Mouse (Mus musculus) midbrain, embryonic 12.5 days (tissue): Measurements from ENCODE around the gene Spata25. TPM values are rescaled to one million over a fixed set of nuclear protein-coding genes. Genes with fewer than 3 reads are reported as not detected.
A peak's percentile ranks its signal among the peaks of the same experiment; 100 is the strongest.
"Not testable (repeated sequence)": the region's sequence is repeated elsewhere in the genome, so short reads cannot be mapped to it uniquely, and the experiment has no call there.

Experiments
- ATAC-seq: fragments of 200-750 bp; cut with Nextera tagmentation; 2 replicates; pipeline ENCODE4 v1.8.0; 2017; ENCODE audit warnings: low read depth, moderate TSS enrichment, moderate library complexity; ENCODE audit not compliant: low FRiP score
- H3K27ac ChIP-seq: fragments of 300-500 bp; sonication (generic); replicated peaks from 2 replicates; pipeline ENCODE4 v1.5.1; 2016; ENCODE audit warnings: mild to moderate bottlenecking
- H3K27me3 ChIP-seq: fragments of 300-500 bp; sonication (generic); 2 replicates; pipeline ENCODE4 v1.6.1; 2016; ENCODE audit warnings: mild to moderate bottlenecking
- H3K36me3 ChIP-seq: fragments of 300-500 bp; sonication (generic); 2 replicates; pipeline ENCODE4 v1.6.1; 2016
- H3K4me1 ChIP-seq: fragments of 300-500 bp; sonication (generic); 2 replicates; pipeline ENCODE4 v1.6.1; 2016
- H3K4me2 ChIP-seq: fragments of 300-500 bp; sonication (generic); replicated peaks from 2 replicates; pipeline ENCODE4 v1.6.1; 2016; ENCODE audit warnings: mild to moderate bottlenecking, moderate library complexity
- H3K4me3 ChIP-seq: fragments of 300-500 bp; sonication (generic); 2 replicates; pipeline ENCODE4 v1.5.1; 2016; ENCODE audit warnings: mild to moderate bottlenecking
- H3K9ac ChIP-seq: fragments of 300-500 bp; sonication (generic); replicated peaks from 2 replicates; pipeline ENCODE4 v1.6.1; 2016; ENCODE audit warnings: mild to moderate bottlenecking, moderate library complexity
- H3K9me3 ChIP-seq: fragments of 300-500 bp; sonication (generic); 2 replicates; pipeline ENCODE4 v1.6.1; 2016; ENCODE audit warnings: mild to moderate bottlenecking
- WGBS: fragments of 180-500 bp; shearing (Covaris S2); methylation state at CpG from one replicate; pipeline ENCODE4 v1.1.7; 2016; 5-methylcytosine and 5-hydroxymethylcytosine counted together
- polyA plus RNA-seq: library from polyadenylated mRNA; unstranded; fragments of >200 nt; fragmentation: Nextera tagmentation; extraction: Ambion mirVana; gene quantifications from 2 replicates; pipeline ENCODE4 v1.2.1, GENCODE M21; 2016

Spata25 gene
- 0.24 TPM in 1 of 2 replicates, not detected in the other for polyA plus RNA-seq

DNA sequence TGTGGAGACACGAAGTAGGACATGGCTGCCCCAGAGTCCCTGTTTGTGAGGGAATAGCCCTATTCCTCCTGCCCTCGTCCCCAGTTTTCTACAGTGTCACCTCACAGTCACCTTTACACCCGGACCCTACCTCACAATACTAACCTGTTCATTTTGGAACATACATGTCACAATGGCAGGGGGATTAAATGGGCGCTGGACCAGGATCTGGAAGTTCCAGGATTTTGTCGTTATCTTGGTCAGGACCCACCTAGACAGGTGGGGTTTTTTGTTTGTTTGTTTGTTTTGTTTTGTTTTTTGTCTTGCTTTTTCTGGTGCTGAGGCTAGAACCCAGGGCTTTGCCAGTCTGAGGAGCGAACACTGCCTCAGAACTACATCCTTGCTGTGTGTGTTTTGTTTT is at the start of gene Spata25:
Gene Spata25, minus strand, starts transcription at position 101 of the 400 bp plus-strand sequence.
- Histone ChIP-seq H3K27me3 (no peaks in the 10 kb centered on the region), H3K4me2 (no peak within 1 kb of the TSS), H3K36me3 (peaks cover 37% of the 10 kb centered on the region), H3K9ac (no peak within 1 kb of the TSS), H3K4me1 (peaks cover 14% of the 10 kb centered on the region), H3K4me3 (no peak within 1 kb of the TSS), H3K9me3 (no peaks in the 10 kb centered on the region), H3K27ac (no peak within 1 kb of the TSS)
- ATAC-seq = no peak
- WGBS = 86% methylated on average over 6 of the region's 6 CpGs

DNA sequence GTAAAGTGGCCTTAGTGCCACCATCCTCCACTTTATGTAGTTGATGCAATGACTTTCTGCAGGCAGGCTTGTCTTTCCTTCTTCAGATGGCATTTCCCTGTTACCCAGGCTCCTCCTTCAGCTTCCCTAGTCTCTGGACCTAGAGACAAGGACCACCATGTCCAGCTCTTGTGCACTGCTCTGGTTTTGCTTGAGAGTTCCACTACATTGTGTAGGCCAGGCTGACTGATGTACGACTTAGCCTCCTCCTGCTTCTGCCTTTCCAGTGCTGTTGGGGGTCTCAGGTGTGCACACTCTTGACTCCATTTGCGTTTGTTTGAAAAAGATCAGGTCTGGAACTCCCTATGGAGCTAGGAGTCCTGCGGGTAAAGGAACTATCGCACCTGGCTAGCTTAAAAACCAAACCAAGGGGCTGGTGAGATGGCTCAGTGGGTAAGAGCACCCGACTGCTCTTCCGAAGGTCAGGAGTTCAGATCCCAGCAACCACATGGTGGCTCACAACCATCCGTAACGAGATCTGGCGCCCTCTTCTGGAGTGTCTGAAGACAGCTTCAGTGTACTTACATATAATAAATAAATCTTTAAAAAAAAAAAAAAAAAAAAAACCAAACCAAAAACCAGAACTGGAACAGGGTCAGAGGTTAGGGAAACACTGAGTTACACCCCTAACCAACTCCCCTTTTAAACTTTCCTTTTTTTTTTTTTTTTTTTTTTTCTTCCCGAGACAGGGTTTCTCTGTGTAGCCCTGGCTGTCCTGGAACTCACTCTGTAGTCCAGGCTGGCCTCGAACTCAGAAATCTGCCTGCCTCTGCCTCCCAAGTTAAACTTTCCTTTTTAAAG is 49.3 kb upstream of the Spata25 start:
- H3K36me3 ChIP-seq, H3K27me3 ChIP-seq, ATAC-seq, H3K9ac ChIP-seq, H3K9me3 ChIP-seq: not testable (repeated sequence)
- peak overlapping the region; percentile 96 for H3K4me2 ChIP-seq
- peak overlapping the region; percentile 99; the same call in 1 of the 2 replicates for H3K27ac ChIP-seq
- peaks cover 29% of the 10 kb centered on the region for H3K4me1 ChIP-seq
- WGBS = 73% methylated on average over 11 of the region's 11 CpGs
- peak overlapping the region; percentile 73 for H3K4me3 ChIP-seq

DNA sequence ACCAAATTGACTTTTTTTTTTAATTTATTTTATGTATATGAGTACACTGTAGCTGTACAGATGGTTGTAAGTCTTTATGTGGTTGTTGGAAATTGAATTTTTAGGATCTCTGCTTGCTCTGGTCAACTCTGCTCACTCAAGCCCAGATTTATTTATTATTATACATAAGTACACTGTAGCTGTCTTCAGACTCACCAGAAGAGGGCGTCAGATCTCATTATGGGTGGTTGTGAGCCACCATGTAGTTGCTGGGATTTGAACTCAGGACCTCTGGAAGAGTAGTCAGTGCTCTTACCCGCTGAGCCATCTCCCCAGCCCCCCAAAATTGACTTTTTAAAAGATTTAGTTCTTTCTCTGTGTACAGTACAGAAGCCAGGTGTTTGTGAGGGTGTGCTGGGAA is 47.3 kb upstream of the Spata25 start:
- H3K4me3 ChIP-seq, H3K27me3 ChIP-seq, H3K9me3 ChIP-seq, H3K4me2 ChIP-seq, ATAC-seq, H3K27ac ChIP-seq, H3K36me3 ChIP-seq, H3K9ac ChIP-seq: not testable (repeated sequence)
- H3K4me1 ChIP-seq = peaks cover 21% of the 10 kb centered on the region
- WGBS = 54% methylated on average over 2 of the region's 2 CpGs

DNA sequence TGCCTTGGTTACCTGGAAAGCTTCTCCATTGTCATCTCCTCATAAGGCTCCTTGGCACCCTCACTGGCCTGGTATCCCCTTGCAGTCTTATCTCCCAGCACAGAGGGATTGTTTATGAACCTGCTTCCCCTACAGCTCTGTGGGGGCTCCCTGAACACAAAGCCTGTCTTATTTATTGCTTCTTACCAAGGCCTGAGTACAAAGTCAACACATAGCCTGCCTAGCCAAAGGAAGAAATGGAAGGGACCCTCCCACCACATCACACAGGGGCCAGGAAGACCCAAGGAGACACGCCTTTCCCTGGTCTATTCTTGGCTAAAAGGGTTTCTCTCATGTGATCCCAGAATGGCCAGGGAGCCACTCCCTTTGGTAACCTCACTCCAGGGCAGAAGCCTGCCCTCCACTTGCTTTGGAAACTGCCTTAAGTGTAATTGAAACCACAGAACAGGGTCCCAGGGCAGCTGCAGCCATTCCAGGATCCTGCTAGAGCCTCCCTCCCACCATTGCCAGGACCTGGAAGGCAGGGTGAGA is 46.0 kb upstream of the Spata25 start:
- H3K9ac ChIP-seq = no peak overlapping the region
- WGBS = 42% methylated on average over 1 of the region's 1 CpGs
- H3K36me3 ChIP-seq = no peaks in the 10 kb centered on the region
- H3K4me2 ChIP-seq = no peak overlapping the region
- no peaks in the 10 kb centered on the region for H3K9me3 ChIP-seq
- H3K27me3 ChIP-seq = no peaks in the 10 kb centered on the region
- no peak overlapping the region for H3K4me3 ChIP-seq
- H3K27ac ChIP-seq = peak overlapping the region; percentile 25; the same call in 1 of the 2 replicates
- ATAC-seq = no peak
- H3K4me1 ChIP-seq = peaks cover 15% of the 10 kb centered on the region

DNA sequence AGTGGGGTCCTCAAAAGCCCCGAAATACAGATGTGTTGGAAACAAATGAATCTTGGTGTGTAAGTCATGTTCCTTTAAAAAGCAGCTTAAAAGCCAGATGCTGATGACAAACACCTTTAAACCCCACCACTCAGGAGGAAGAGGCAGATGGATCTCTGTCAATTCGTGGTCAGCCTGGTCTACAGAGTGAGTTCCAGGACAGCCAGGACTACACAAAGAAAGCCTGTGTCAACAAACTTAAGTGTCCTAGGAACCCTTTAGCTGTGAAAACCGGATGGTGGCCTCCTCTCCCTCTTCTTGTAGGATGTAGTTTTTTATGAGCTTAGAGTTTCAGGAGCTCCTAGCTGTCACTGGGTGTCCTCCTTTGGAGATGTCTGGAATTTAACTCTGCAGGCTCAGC is 45.3 kb upstream of the Spata25 start:
- Histone ChIP-seq H3K4me3 (no peak overlapping the region), H3K27me3 (no peaks in the 10 kb centered on the region), H3K4me1 (peaks cover 12% of the 10 kb centered on the region), H3K9me3 (no peaks in the 10 kb centered on the region), H3K36me3 (no peaks in the 10 kb centered on the region), H3K27ac (no peak overlapping the region), H3K4me2 (no peak overlapping the region), H3K9ac (no peak overlapping the region)
- 72% methylated on average over 3 of the region's 3 CpGs for WGBS
- ATAC-seq = no peak

DNA sequence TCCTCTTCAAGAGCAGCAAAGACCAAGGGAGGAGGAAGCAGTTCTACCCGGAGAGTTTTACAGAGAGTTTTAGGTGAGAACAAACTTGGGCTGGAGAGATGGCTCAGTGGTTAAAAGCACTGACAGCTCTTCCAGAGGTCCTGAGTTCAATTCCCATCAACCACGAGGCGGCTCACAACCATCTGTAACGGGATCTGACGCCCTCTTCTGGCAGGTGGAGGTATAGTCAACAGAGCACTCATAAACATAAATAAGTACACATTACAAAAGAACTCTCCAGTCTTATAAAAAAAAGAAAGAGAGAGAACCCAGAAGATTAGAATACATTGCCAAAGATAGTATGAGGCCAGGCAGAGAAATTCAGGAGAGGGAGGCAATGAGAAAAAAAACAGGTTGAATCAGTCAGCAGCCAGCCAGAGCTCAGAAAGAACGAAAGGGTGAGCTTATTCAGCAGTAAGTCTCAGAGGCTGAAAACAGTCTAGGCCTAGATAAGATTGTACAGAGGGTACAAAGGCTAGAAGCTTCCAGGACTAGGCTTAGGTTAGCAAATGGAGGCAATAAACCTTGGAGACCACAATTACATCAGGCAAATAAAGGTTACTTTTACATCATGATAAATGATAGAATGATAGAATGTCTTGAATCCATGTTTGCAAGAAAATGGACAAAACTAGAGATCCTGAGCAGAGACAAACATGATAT is 43.4 kb upstream of the Spata25 start:
- Histone ChIP-seq H3K4me3 (no peak overlapping the region), H3K4me2 (no peak overlapping the region), H3K9me3 (0 out of 2 replicates have a peak, but pooled peaks cover 4% of the 10 kb centered on the region), H3K27ac (no peak overlapping the region), H3K27me3 (no peaks in the 10 kb centered on the region), H3K4me1 (no peaks in the 10 kb centered on the region), H3K9ac (no peak overlapping the region), H3K36me3 (no peaks in the 10 kb centered on the region)
- ATAC-seq = no peak
- WGBS = 62% methylated on average over 6 of the region's 6 CpGs

DNA sequence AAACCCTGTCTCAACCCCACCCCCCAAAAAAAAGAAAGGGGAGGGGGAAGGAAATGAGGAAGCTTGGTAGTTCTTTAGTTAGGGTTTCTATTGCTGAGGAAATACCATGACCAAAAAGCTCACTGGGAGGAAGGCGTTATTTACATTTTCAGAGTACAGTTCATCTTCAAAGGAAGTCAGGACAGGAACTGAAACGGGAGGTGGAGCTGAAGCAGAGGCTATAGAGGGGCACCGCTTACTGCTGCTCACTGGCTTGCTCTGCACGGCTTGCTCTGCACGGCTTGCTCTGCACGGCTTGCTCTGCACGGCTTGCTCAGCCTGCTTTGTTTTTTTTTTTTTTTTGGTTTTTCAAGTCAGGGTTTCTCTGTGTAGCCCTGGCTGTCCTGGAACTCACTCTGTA is 40.2 kb upstream of the Spata25 start:
- WGBS = 82% methylated on average over 7 of the region's 7 CpGs
- Histone ChIP-seq H3K9me3 (0 out of 2 replicates have a peak, but pooled peaks cover 4% of the 10 kb centered on the region), H3K4me1 (no peaks in the 10 kb centered on the region), H3K36me3 (no peaks in the 10 kb centered on the region), H3K4me2 (no peak overlapping the region), H3K27me3 (no peaks in the 10 kb centered on the region), H3K27ac (no peak overlapping the region), H3K9ac (no peak overlapping the region), H3K4me3 (no peak overlapping the region)
- ATAC-seq = no peak

DNA sequence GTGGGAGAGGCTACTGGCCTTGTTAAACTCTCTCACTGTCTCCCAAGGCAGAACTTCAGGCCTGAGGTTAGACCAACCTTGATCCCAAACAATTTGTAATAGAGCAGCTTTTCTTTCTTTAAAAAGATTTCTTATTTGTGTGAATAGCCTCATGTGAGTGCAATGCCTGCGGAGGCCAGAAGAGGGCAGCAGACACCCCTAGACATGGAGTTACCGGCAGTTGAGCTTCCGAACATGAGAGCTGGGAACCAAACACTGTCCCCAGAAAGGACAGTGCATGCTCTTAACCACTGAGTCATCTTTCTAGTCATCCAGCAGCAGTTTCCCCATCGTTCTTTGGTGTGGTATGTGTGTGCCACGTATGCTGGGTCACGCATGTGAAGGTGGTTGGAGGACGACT is 39.2 kb upstream of the Spata25 start:
- Histone ChIP-seq H3K4me3 (no peak overlapping the region), H3K9me3 (0 out of 2 replicates have a peak, but pooled peaks cover 4% of the 10 kb centered on the region), H3K27ac (no peak overlapping the region), H3K4me2 (no peak overlapping the region), H3K36me3 (no peaks in the 10 kb centered on the region), H3K27me3 (no peaks in the 10 kb centered on the region), H3K9ac (no peak overlapping the region), H3K4me1 (no peaks in the 10 kb centered on the region)
- WGBS = 92% methylated on average over 7 of the region's 7 CpGs
- ATAC-seq = no peak

DNA sequence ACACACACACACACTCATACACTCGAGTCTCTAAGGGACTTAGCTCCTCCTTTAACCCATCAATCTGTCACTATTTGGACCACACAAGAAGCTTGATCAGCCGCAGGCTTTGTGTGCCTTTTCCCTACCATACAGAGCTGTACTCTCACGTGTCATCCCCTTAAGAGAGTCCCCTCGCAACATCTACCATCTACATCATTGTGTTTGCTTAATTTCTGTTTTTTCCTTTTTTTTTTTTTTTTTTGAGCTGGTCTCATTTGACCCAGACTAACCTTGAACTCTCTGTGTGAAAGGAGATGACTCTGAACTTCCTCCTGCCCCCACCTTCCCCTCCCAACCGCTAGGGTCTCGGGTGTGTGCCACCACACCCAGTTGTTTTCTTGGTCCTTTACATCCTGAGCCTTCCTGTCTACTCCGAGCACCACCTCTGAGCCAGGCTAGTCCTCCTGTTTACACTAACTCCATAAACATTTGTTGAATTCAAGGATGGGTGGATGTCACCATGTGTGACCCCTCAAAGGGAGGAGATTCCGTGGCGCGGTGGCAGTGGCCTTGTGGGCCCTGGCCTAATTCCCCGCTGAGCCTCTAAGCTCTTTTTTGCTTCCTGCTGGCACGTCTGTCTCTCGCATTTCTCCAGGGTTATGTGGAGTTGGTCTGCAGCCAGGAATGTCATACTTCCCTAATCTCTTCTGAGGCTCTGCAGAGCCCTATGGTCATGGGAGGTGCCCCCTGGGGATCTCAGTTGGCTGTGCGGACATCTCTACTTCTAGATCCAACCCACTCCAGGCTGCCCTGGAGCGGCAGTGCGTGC is 38.6 kb upstream of the Spata25 start:
- H3K36me3 ChIP-seq = no peaks in the 10 kb centered on the region
- no peak overlapping the region for H3K27ac ChIP-seq
- no peak overlapping the region for H3K4me2 ChIP-seq
- ATAC-seq = no peak
- no peak overlapping the region for H3K9ac ChIP-seq
- no peaks in the 10 kb centered on the region; the same call in 1 of the 2 replicates for H3K4me1 ChIP-seq
- no peak overlapping the region for H3K4me3 ChIP-seq
- WGBS = 71% methylated on average over 16 of the region's 16 CpGs
- 0 out of 2 replicates have a peak, but pooled peaks cover 4% of the 10 kb centered on the region for H3K9me3 ChIP-seq
- H3K27me3 ChIP-seq = no peaks in the 10 kb centered on the region

DNA sequence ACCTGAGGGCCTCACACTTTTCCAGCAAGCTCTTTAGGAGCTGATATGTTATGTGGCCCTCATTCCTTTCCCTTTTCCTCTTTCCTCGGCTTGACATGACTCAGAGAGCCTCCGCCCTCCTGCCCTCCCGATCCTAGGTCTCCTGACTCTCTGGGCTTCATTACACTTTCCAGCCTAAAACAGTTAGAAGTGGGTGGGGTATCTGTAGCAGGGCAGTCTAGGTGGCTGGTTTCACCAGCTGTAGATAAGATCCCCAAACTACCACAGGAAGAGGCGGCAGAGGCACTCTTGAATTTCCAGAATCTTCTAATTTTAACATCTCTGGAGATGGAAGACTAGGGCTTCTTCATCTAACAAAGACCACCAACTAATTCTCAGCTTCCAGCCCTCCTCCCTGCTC is 36.3 kb upstream of the Spata25 start:
- no peak overlapping the region for H3K9ac ChIP-seq
- H3K36me3 ChIP-seq = no peaks in the 10 kb centered on the region
- 0 out of 2 replicates have a peak, but pooled peaks cover 4% of the 10 kb centered on the region for H3K9me3 ChIP-seq
- no peak overlapping the region for H3K4me2 ChIP-seq
- no peaks in the 10 kb centered on the region; the same call in 1 of the 2 replicates for H3K4me1 ChIP-seq
- no peak overlapping the region for H3K4me3 ChIP-seq
- H3K27me3 ChIP-seq = peaks cover 5% of the 10 kb centered on the region
- 84% methylated on average over 4 of the region's 4 CpGs for WGBS
- H3K27ac ChIP-seq = no peak overlapping the region
- no peak for ATAC-seq

DNA sequence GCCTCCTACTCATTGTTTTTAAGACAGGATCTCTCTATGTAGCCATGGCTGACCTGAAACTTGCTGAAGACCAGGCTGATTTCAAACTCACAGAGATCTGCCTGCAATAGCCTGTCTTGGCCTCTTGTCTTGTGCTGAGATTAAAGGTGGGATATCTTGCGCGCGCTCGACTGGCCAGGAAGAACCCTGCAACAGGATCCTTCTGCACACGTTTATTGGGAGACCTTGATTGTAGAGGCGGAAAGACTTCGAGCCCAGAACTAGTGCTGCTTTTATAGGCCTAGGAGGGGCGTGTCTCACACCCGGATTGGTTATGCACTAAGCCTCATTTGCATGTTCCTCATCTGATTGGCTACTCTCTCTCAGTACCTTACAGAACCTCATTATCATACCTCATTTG is 35.1 kb upstream of the Spata25 start:
- H3K4me1 ChIP-seq, H3K9me3 ChIP-seq, H3K4me2 ChIP-seq, ATAC-seq, H3K9ac ChIP-seq, H3K4me3 ChIP-seq, H3K27ac ChIP-seq, H3K36me3 ChIP-seq: not testable (repeated sequence)
- 95% methylated on average over 8 of the region's 9 CpGs for WGBS
- H3K27me3 ChIP-seq = peaks cover 15% of the 10 kb centered on the region
